ENCODE assay signal across 17 mouse cellular contexts in the genomic region with DNA sequence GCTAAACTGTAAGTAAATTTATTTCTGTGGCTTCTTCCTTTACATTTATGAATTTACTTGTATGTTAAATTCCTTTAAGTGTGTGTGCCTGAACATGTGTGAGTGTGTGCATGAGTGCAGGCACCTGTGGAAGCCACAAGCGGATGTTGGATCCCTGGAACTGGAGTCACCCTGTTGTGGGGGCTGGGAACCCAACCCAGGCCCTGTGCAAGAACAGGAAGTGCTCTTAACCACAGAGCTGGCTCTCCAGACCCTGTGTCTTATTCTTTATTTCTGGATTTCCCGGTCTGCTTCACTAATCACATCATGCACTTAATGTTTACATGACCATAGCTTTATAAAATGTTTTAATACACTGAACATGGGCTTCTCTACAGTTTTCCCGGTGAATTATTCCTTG.
DNase-seq lines count a peak whose midpoint lies in the region; ATAC-seq lines count a peak whose summit lies in the region.
"Had no signal": no experiment of that assay in that cellular context is flagged by ENCODE, and none has a peak within 500 bp of the region (broad histone marks: within the 10 kb centered on the region; RNA-seq: fewer than 3 reads in every experiment).

No protein-coding gene starts in this region.

- DNase-seq in thymus, postnatal 0 days (ENCODE audit: low spot score) = peak; percentile 28
- DNase-seq in thymus, postnatal 4 days = no peak
- DNase-seq in thymus, postnatal 25 days = peak; percentile 25
- no peak for DNase-seq in kidney, postnatal 36 days
- no peak for DNase-seq in left cerebral cortex, adult 8-10 months (ENCODE audit: low spot score in 2 of 2)
- DNase-seq: adrenal gland, adult 2 months; adrenal gland, postnatal 14 days; cerebellum, adult 11 months; cerebellum, adult 8-10 months; cerebellum, postnatal 10 days; cerebellum, postnatal 36 days; forebrain, postnatal 0 days; gastrocnemius, adult 2 months; gastrocnemius, postnatal 14 days had no signal

- 0 out of 2 replicates have a peak, but pooled peaks have one; percentile 40 for ATAC-seq in megakaryocyte, adult 5-6 weeks (ENCODE audit: poor library complexity, severe bottlenecking)
- ATAC-seq: CD4-positive, CD25-positive, alpha-beta regulatory T cell, adult 4 months; forebrain, embryonic 14.5 days; forebrain, postnatal 0 days had no signal

Comparison
In these comparisons a context has a peak if more than half of its experiments do, and no peak if none do; other contexts are left out.
1. DNase-seq: peak in thymus, postnatal 0 days (single experiment) and thymus, postnatal 25 days (single experiment); none in thymus, postnatal 4 days (single experiment), kidney, postnatal 36 days (0 of 2) and left cerebral cortex, adult 8-10 months (0 of 2).